Mouse (Mus musculus): ENCODE measurements around the gene Arhgap15. TPM values are rescaled to one million over a fixed set of nuclear protein-coding genes. Genes with fewer than 3 reads are reported as not detected.

Arhgap15 gene
- polyA plus RNA-seq, 1 experiment = not detected

DNA sequence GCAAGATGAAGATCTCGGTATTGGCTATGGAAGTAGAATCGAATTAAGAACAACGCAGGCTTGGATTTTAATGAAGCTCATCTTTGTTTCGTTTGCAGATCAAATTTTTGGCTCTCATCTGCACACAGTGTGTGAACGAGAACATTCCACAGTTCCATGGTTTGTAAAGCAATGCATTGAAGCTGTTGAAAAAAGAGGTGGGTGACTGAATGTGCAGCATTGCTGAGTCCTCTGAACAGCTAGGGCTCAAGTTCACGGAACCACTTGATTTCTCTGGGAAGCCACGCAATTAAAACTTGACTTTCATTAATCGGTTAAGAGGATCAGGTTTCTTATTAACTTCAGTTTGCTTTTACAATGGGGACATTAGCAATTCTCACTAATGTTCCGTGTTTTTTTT lies 393.5 kb downstream of the Arhgap15 start:
- TF ChIP-seq POLR2A (IDR thresholded peaks at IDR 0.05; ENCODE audit: low read depth, low read length) (no peak), CTCF (IDR thresholded peaks at IDR 0.05; ENCODE audit: borderline replicate concordance, insufficient read depth, low read length) (no peak)

DNA sequence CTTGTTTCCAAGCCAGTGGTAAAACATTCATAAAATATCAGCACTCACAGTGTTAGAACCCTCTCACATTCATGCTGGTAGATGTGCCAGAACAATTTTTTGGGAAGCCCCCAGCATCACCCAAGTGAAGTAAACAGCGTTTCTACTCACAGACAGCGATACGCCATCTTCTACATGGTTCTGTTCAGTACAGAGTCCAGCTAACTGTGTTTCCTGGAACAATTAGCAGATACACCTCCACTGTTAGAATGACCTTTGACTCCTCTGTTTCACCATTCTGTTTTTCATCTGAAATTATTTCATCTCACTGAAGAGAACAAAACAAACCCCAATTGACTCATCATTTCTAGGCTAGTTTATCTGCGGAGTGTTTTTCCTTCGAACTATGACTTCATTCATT lies 394.0 kb downstream of the Arhgap15 start:
- H3K4me1 ChIP-seq (ENCODE audit: control insufficient read depth, insufficient read depth, low read length) = peaks cover 2% of the 10 kb centered on the region; the same call in 1 of the 2 replicates
- TF ChIP-seq CTCF (IDR thresholded peaks at IDR 0.05; ENCODE audit: borderline replicate concordance, insufficient read depth, low read length) (no peak), POLR2A (IDR thresholded peaks at IDR 0.05; ENCODE audit: low read depth, low read length) (no peak)
- no peak overlapping the region for H3K4me3 ChIP-seq (ENCODE audit: insufficient read depth, low read length)
- H3K27ac ChIP-seq (ENCODE audit: insufficient read depth, low read length) = no peak overlapping the region

More for the DNA sequence above, 393.5 kb downstream of the Arhgap15 start:
- H3K4me3 ChIP-seq (ENCODE audit: insufficient read depth, low read length) = no peak overlapping the region
- H3K4me1 ChIP-seq (ENCODE audit: control insufficient read depth, insufficient read depth, low read length) = peaks cover 2% of the 10 kb centered on the region; the same call in 1 of the 2 replicates
- H3K27ac ChIP-seq (ENCODE audit: insufficient read depth, low read length) = no peak overlapping the region

GRCm38 (mm10) chr2:44146124-44146981 lies 397.7 kb downstream of the Arhgap15 start:
- no peak overlapping the region for H3K4me3 ChIP-seq (ENCODE audit: insufficient read depth, low read length)
- H3K27ac ChIP-seq (ENCODE audit: insufficient read depth, low read length) = peak overlapping the region; percentile 55
- TF ChIP-seq POLR2A (IDR thresholded peaks at IDR 0.05; ENCODE audit: low read depth, low read length) = no peak
- H3K4me1 ChIP-seq (ENCODE audit: control insufficient read depth, insufficient read depth, low read length) = peaks cover 2% of the 10 kb centered on the region; the same call in 1 of the 2 replicates

- TF ChIP-seq CTCF (IDR thresholded peaks at IDR 0.05; ENCODE audit: borderline replicate concordance, insufficient read depth, low read length) = no peak
- no peak for TF ChIP-seq POLR2A (IDR thresholded peaks at IDR 0.05; ENCODE audit: low read depth, low read length)
These were observed 398.9 kb downstream of the Arhgap15 start for GRCm38 (mm10) chr2:44147486-44147885.

DNA sequence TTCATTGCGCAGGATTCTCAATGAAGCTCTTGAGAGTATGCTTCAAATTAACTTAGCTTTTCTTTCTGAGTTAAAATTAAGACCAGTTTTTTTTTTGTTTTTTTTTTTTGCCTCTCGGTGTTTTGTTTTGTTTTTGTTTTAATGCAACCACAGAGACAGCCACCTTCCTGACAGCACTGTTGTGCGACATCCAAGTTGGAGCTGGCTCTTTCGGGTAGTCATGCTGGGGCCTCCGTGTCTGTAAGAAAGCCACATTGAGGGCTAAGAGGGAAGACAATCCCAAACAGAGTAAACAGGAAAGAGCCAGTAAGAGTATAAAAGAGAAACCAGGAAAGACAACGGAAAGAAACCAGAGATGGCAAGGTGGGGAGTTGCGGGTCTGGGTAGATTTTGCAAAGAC lies 399.3 kb downstream of the Arhgap15 start:
- Histone ChIP-seq H3K4me1 (ENCODE audit: control insufficient read depth, insufficient read depth, low read length) (peaks cover 2% of the 10 kb centered on the region), H3K27ac (ENCODE audit: insufficient read depth, low read length) (no peak overlapping the region), H3K4me3 (ENCODE audit: insufficient read depth, low read length) (no peak overlapping the region)
- TF ChIP-seq POLR2A (IDR thresholded peaks at IDR 0.05; ENCODE audit: low read depth, low read length) (no peak), CTCF (IDR thresholded peaks at IDR 0.05; ENCODE audit: borderline replicate concordance, insufficient read depth, low read length) (no peak)

More at GRCm38 (mm10) chr2:44147486-44147885, 398.9 kb downstream of the Arhgap15 start:
- Histone ChIP-seq H3K27ac (ENCODE audit: insufficient read depth, low read length) (peak overlapping the region; percentile 57), H3K4me1 (ENCODE audit: control insufficient read depth, insufficient read depth, low read length) (peaks cover 2% of the 10 kb centered on the region), H3K4me3 (ENCODE audit: insufficient read depth, low read length) (no peak overlapping the region)

DNA sequence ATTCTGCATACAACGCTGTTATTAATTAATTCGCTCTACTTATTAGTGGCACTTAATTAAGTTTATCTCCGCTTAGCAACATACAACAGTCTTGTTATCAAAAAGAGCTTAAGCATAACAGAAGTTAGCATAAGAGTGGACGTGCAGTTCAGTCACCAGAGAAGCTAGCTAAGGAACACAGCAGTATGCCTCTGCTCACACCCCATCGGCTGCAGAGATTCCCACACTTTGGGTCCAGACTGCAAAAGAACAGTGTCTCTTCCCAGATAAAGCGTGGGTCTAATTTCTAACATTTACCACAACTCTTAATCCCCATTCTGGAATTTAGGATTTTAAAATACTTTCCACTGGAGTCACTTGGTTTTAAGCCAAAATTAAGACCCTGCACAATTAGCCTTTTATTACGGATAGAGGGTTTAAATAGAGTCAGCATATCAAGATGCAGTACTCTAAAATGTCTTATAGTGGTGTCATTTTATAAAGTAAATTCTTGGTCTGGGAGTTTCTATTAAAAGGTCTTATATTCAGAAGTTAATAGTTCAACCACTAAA lies 400.0 kb downstream of the Arhgap15 start:
- TF ChIP-seq CTCF (IDR thresholded peaks at IDR 0.05; ENCODE audit: borderline replicate concordance, insufficient read depth, low read length) (no peak), POLR2A (IDR thresholded peaks at IDR 0.05; ENCODE audit: low read depth, low read length) (no peak)
- Histone ChIP-seq H3K27ac (ENCODE audit: insufficient read depth, low read length) (no peak overlapping the region), H3K4me1 (ENCODE audit: control insufficient read depth, insufficient read depth, low read length) (peaks cover 2% of the 10 kb centered on the region), H3K4me3 (ENCODE audit: insufficient read depth, low read length) (no peak overlapping the region)

GRCm38 (mm10) chr2:44152301-44152700 lies 403.7 kb downstream of the Arhgap15 start:
- Histone ChIP-seq H3K4me3 (ENCODE audit: insufficient read depth, low read length) (no peak overlapping the region), H3K27ac (ENCODE audit: insufficient read depth, low read length) (0 out of 2 replicates have a peak overlapping the region, but pooled peaks have one; percentile 47), H3K4me1 (ENCODE audit: control insufficient read depth, insufficient read depth, low read length) (no peaks in the 10 kb centered on the region; the same call in 1 of the 2 replicates)
- no peak for TF ChIP-seq CTCF (IDR thresholded peaks at IDR 0.05; ENCODE audit: borderline replicate concordance, insufficient read depth, low read length)
- no peak for TF ChIP-seq POLR2A (IDR thresholded peaks at IDR 0.05; ENCODE audit: low read depth, low read length)

DNA sequence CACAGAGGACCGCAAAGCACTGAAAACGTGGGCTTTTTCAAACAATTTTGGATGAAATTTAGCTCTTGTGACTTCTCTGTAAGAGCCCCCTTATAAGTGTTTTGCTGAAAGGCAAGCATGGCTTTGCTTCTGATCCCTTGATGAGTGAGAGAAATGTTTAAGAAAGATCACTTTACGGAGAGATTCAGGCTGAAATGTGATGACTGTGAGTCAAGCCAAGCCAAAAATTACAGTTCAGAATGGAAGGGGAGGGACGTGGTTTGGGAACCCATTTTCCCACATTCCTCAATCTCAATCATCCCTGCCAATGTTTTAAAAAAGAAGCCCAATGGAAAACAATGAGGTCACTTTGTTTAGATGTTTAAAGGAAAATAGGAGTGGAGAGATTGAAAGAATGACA lies 411.7 kb downstream of the Arhgap15 start:
- H3K27ac ChIP-seq (ENCODE audit: insufficient read depth, low read length) = peak overlapping the region; percentile 83
- no peak overlapping the region for H3K4me3 ChIP-seq (ENCODE audit: insufficient read depth, low read length)
- no peaks in the 10 kb centered on the region; the same call in 1 of the 2 replicates for H3K4me1 ChIP-seq (ENCODE audit: control insufficient read depth, insufficient read depth, low read length)

DNA sequence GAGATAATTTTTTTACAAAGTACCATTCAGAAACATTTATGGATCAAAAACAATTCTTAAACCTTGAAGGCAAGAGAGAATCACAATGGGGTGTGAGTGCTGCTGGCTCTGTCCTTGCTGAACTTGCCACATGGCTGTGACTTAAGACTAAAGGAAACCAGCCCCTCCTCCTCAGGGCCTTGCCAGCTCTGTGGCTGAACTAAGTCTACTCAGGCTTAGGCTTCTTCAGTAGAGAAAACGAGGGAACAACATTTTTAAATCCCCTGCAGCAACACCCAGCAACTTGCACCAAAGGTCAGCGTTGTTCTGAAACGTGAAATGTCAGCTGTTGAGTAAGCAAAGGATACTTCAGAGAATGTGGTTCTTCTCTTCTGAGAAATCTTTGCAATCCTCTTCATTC lies 417.2 kb downstream of the Arhgap15 start:
- Histone ChIP-seq H3K4me1 (ENCODE audit: control insufficient read depth, insufficient read depth, low read length) (no peaks in the 10 kb centered on the region), H3K4me3 (ENCODE audit: insufficient read depth, low read length) (no peak overlapping the region), H3K27ac (ENCODE audit: insufficient read depth, low read length) (no peak overlapping the region; the same call in 1 of the 2 replicates)
- TF ChIP-seq CTCF (IDR thresholded peaks at IDR 0.05; ENCODE audit: borderline replicate concordance, insufficient read depth, low read length) = no peak
- no peak for TF ChIP-seq POLR2A (IDR thresholded peaks at IDR 0.05; ENCODE audit: low read depth, low read length)

More for the DNA sequence above, 411.7 kb downstream of the Arhgap15 start:
- TF ChIP-seq CTCF (IDR thresholded peaks at IDR 0.05; ENCODE audit: borderline replicate concordance, insufficient read depth, low read length) (no peak), POLR2A (IDR thresholded peaks at IDR 0.05; ENCODE audit: low read depth, low read length) (no peak)

DNA sequence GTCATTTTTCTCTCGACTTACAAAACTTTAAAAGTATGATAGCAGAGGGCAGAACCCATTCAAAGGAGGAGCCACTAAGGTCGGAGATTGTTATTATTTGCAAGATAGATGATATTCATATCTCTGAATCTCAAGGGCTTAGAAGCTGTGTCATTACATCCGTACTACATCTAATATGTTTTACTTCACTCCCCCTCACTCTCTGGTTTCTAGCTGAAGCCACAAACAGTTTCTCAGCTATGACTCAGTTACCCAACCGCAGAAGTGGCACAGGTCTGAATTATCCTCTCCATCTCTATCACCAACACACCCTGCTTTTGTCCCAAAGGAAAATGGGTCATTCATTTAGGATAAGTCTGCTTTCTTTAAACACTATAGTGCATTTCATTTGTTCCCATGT lies 418.1 kb downstream of the Arhgap15 start:
- TF ChIP-seq CTCF (IDR thresholded peaks at IDR 0.05; ENCODE audit: borderline replicate concordance, insufficient read depth, low read length) = no peak
- TF ChIP-seq POLR2A (IDR thresholded peaks at IDR 0.05; ENCODE audit: low read depth, low read length) = no peak
- no peak overlapping the region for H3K27ac ChIP-seq (ENCODE audit: insufficient read depth, low read length)
- no peak overlapping the region for H3K4me3 ChIP-seq (ENCODE audit: insufficient read depth, low read length)
- no peaks in the 10 kb centered on the region for H3K4me1 ChIP-seq (ENCODE audit: control insufficient read depth, insufficient read depth, low read length)

All from embryonic fibroblast, embryonic 13.5 days (primary cell).